Mouse (Mus musculus) forebrain, embryonic 16.5 days (tissue): ENCODE measurements around the gene Tm4sf5. TPM values are rescaled to one million over a fixed set of nuclear protein-coding genes. Genes with fewer than 3 reads are reported as not detected.
"Not testable (repeated sequence)": the region's sequence is repeated elsewhere in the genome, so short reads cannot be mapped to it uniquely, and the experiment has no call there.

ENCODE experiments used
- ATAC-seq: fragments of 200-750 bp; cut with Nextera tagmentation; 2 replicates; pipeline ENCODE4 v1.8.0; 2017; ENCODE audit warnings: mild to moderate bottlenecking, moderate library complexity
- H3K27ac ChIP-seq: fragments of 300-500 bp; sonication (generic); 2 replicates; pipeline ENCODE4 v1.5.1; 2014; ENCODE audit warnings: low read length, control low read depth
- H3K27me3 ChIP-seq: fragments of 300-500 bp; sonication (generic); replicated peaks from 2 replicates; pipeline ENCODE4 v1.6.1; 2014; ENCODE audit warnings: low read length; ENCODE audit not compliant: control insufficient read depth, insufficient read depth
- H3K36me3 ChIP-seq: fragments of 300-500 bp; sonication (generic); 2 replicates; pipeline ENCODE4 v1.6.1; 2014; ENCODE audit not compliant: control insufficient read depth, insufficient read depth
- H3K4me1 ChIP-seq: fragments of 300-500 bp; sonication (generic); replicated peaks from 2 replicates; pipeline ENCODE4 v1.6.1; 2014; ENCODE audit warnings: low read length; ENCODE audit not compliant: control insufficient read depth, insufficient read depth
- H3K4me2 ChIP-seq: fragments of 300-500 bp; sonication (generic); 2 replicates; pipeline ENCODE4 v1.6.1; 2014; ENCODE audit warnings: mild to moderate bottlenecking, low read length, control low read depth
- H3K4me3 ChIP-seq: fragments of 300-500 bp; sonication (generic); replicated peaks from 2 replicates; pipeline ENCODE4 v1.5.1; 2014; ENCODE audit warnings: mild to moderate bottlenecking, low read length, control low read depth
- H3K9ac ChIP-seq: fragments of 300-500 bp; sonication (generic); replicated peaks from 2 replicates; pipeline ENCODE4 v1.6.1; 2014; ENCODE audit warnings: low read depth, low read length, control low read depth
- H3K9me3 ChIP-seq: fragments of 300-500 bp; sonication (generic); 2 replicates; pipeline ENCODE4 v1.6.1; 2016; ENCODE audit warnings: low read length; ENCODE audit not compliant: control insufficient read depth
- WGBS: fragments of 180-500 bp; shearing (Covaris S2); extraction: QIAGEN DNeasy Blood & Tissue Kit; methylation state at CpG from one replicate; pipeline ENCODE4 v1.1.7; 2014; 5-methylcytosine and 5-hydroxymethylcytosine counted together
- polyA plus RNA-seq: library from polyadenylated mRNA; unstranded; fragments of >200 nt; fragmentation: Nextera tagmentation; extraction: Ambion mirVana; gene quantifications from 2 replicates; pipeline ENCODE4 v1.2.1, GENCODE M21; 2015

Tm4sf5 gene
- polyA plus RNA-seq, 1 experiment from 2014 or later = 3.4 TPM

- Histone ChIP-seq H3K9me3 (no peaks in the 10 kb centered on the region), H3K27me3 (peaks cover 4% of the 10 kb centered on the region), H3K36me3 (no peaks in the 10 kb centered on the region), H3K4me2 (no peak overlapping the region), H3K9ac (no peak overlapping the region), H3K4me1 (peaks cover 4% of the 10 kb centered on the region), H3K4me3 (no peak overlapping the region), H3K27ac (no peak overlapping the region)
- ATAC-seq = no peak
- 71% methylated on average over 1 of the region's 1 CpGs for WGBS
Measured at GRCm38 (mm10) chr11:70518436-70518835, 13.4 kb downstream of the Tm4sf5 start.

GRCm38 (mm10) chr11:70518923-70519322, 13.9 kb downstream of the Tm4sf5 start, which contains the start of gene Gltpd2:
Gene Gltpd2, plus strand, starts transcription at chr11:70519196.
- Histone ChIP-seq H3K4me2 (peak within 1 kb of the TSS; percentile 41), H3K9me3 (no peaks in the 10 kb centered on the region), H3K4me3 (peak within 1 kb of the TSS; percentile 18), H3K27me3 (peaks cover 4% of the 10 kb centered on the region), H3K4me1 (peaks cover 4% of the 10 kb centered on the region), H3K27ac (no peak within 1 kb of the TSS), H3K9ac (peak within 1 kb of the TSS; percentile 52; the same call in 1 of the 2 replicates), H3K36me3 (no peaks in the 10 kb centered on the region)
- WGBS = 80% methylated on average over 10 of the region's 10 CpGs
- no peak for ATAC-seq

- peaks cover 4% of the 10 kb centered on the region for H3K27me3 ChIP-seq
- ATAC-seq = no peak
- peak overlapping the region; percentile 41 for H3K4me2 ChIP-seq
- H3K36me3 ChIP-seq = no peaks in the 10 kb centered on the region
- 11% methylated on average over 41 of the region's 41 CpGs for WGBS
- H3K4me1 ChIP-seq = peaks cover 6% of the 10 kb centered on the region
- H3K4me3 ChIP-seq = peak overlapping the region; percentile 18
- H3K9ac ChIP-seq = peak overlapping the region; percentile 52
- no peak overlapping the region for H3K27ac ChIP-seq
- no peaks in the 10 kb centered on the region for H3K9me3 ChIP-seq
Measured at GRCm38 (mm10) chr11:70520178-70520769, 15.2 kb downstream of the Tm4sf5 start.

- 86% methylated on average over 8 of the region's 8 CpGs for WGBS
- not testable (repeated sequence) for ATAC-seq, H3K4me2 ChIP-seq, H3K27me3 ChIP-seq, H3K9ac ChIP-seq, H3K4me3 ChIP-seq, H3K27ac ChIP-seq, H3K9me3 ChIP-seq
- Histone ChIP-seq H3K4me1 (peaks cover 12% of the 10 kb centered on the region), H3K36me3 (peaks cover 18% of the 10 kb centered on the region)
Measured at GRCm38 (mm10) chr11:70523306-70523989, 18.4 kb downstream of the Tm4sf5 start.

- peak; percentile 49 for ATAC-seq
- Histone ChIP-seq H3K9me3 (no peaks in the 10 kb centered on the region), H3K4me1 (peaks cover 12% of the 10 kb centered on the region), H3K27me3 (peaks cover 2% of the 10 kb centered on the region), H3K4me3 (peak overlapping the region; percentile 75), H3K9ac (peak overlapping the region; percentile 45), H3K36me3 (peaks cover 18% of the 10 kb centered on the region), H3K4me2 (peak overlapping the region; percentile 61), H3K27ac (no peak overlapping the region)
- WGBS = 6% methylated on average over 8 of the region's 8 CpGs
Measured at GRCm38 (mm10) chr11:70524782-70525181, 19.7 kb downstream of the Tm4sf5 start.

- Histone ChIP-seq H3K27ac (no peak within 1 kb of the TSS), H3K4me3 (peak within 1 kb of the TSS; percentile 75)
- under 1% methylated on average over 25 of the region's 26 CpGs for WGBS
Measured at GRCm38 (mm10) chr11:70525184-70525678, 20.2 kb downstream of the Tm4sf5 start, which contains the start of gene Psmb6. Gene Psmb6, plus strand, starts transcription at chr11:70525367.

GRCm38 (mm10) chr11:70525726-70526125, 20.7 kb downstream of the Tm4sf5 start:
- Histone ChIP-seq H3K36me3 (peaks cover 18% of the 10 kb centered on the region), H3K27me3 (no peaks in the 10 kb centered on the region), H3K9me3 (no peaks in the 10 kb centered on the region), H3K4me2 (peak overlapping the region; percentile 90), H3K9ac (peak overlapping the region; percentile 71), H3K4me3 (peak overlapping the region; percentile 75), H3K27ac (no peak overlapping the region), H3K4me1 (peaks cover 8% of the 10 kb centered on the region)
- ATAC-seq = peak; percentile 26
- 4% methylated on average over 12 of the region's 12 CpGs for WGBS

More at GRCm38 (mm10) chr11:70525184-70525678, 20.2 kb downstream of the Tm4sf5 start, which contains the start of gene Psmb6:
- no peaks in the 10 kb centered on the region for H3K9me3 ChIP-seq
- no peaks in the 10 kb centered on the region for H3K27me3 ChIP-seq
- peak; percentile 97 for ATAC-seq
- peak within 1 kb of the TSS; percentile 90 for H3K4me2 ChIP-seq
- peaks cover 9% of the 10 kb centered on the region for H3K4me1 ChIP-seq
- peaks cover 18% of the 10 kb centered on the region for H3K36me3 ChIP-seq
- H3K9ac ChIP-seq = peak within 1 kb of the TSS; percentile 71

GRCm38 (mm10) chr11:70526211-70526610, 21.2 kb downstream of the Tm4sf5 start:
- peak overlapping the region; percentile 71; the same call in 1 of the 2 replicates for H3K9ac ChIP-seq
- peaks cover 8% of the 10 kb centered on the region for H3K4me1 ChIP-seq
- ATAC-seq = no peak
- WGBS = 88% methylated on average over 12 of the region's 12 CpGs
- H3K27me3 ChIP-seq = no peaks in the 10 kb centered on the region
- no peak overlapping the region for H3K27ac ChIP-seq
- H3K4me3 ChIP-seq = peak overlapping the region; percentile 75
- H3K4me2 ChIP-seq = peak overlapping the region; percentile 90
- no peaks in the 10 kb centered on the region for H3K9me3 ChIP-seq
- H3K36me3 ChIP-seq = peaks cover 18% of the 10 kb centered on the region

- H3K9ac ChIP-seq = no peak overlapping the region
- H3K9me3 ChIP-seq = no peaks in the 10 kb centered on the region
- peaks cover 8% of the 10 kb centered on the region for H3K4me1 ChIP-seq
- H3K36me3 ChIP-seq = peaks cover 18% of the 10 kb centered on the region
- 79% methylated on average over 7 of the region's 7 CpGs for WGBS
- H3K4me3 ChIP-seq = no peak overlapping the region
- H3K27me3 ChIP-seq = no peaks in the 10 kb centered on the region
- no peak for ATAC-seq
- no peak overlapping the region for H3K4me2 ChIP-seq
- H3K27ac ChIP-seq = no peak overlapping the region
Measured at GRCm38 (mm10) chr11:70528610-70529009, 23.6 kb downstream of the Tm4sf5 start.
